Mouse (Mus musculus) urinary bladder, postnatal 25 days (tissue): ENCODE measurements at regions not wholly inside any gene's neighbourhood (a gene's known extent, or its start where the extent isn't known, plus 50 kb on each side); places are given as distances from the start of the nearest gene placed in this dataset.

Experiments used
- DNase-seq: peaks from one replicate; pipeline ENCODE4 v3.0.0; 2022; ENCODE audit warnings: low spot score

DNA sequence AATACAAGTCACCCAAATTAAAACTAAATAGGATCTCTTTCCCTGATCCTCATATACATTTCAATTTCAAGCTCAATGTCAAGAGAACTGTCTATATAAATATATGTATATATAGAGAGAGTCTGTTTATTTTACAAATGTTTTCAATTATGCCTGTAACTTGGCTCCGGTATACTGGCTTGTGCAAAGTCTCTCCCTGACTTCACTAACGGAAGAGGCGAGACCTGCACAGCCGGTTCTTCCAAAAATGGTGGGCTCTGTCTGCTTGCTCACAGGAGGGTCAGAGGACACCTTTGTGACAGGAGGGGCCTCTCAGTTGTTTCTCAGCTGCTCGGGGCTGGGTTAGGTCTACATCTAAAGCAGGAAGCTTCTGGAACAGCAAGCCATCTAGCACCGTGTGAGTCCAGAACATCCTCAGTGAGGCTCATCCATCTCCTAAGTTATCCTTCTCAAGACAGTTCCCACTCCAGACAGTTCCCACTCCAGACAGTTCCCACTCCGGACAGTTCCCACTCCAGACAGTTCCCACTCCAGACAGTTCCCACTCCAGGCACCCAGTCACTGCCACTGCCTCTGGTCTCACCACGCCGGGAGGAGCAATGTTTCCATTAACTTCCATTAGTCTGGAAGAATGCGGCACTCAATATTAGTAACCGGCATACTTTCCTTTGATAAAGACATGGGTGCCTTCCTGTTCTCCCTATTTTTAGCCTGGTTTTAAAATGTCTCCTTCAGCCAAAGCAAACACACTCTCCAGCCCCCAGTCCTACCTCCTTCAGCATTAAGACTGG lies 148.4 kb upstream of the Nfe2l3 start:
- DNase-seq = no peak

DNA sequence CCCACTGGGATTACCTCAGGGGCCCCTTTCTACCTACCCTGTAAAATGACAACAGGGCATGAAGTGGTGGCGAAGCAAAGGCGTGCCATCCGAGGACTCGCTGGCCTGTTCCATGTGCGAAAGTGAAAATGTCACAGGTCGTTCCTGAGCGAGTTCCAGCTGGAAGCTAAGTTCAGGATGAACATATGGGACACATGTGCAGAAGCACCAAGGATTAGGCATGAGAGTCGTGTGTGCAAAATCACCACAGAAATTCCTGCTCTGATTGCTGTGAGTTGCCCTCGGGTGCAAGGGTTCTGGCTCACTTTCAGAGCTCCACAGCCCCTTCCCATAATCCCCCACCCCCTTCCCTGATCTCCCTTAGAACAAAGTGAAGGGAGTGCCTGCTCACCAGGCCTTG lies 147.6 kb upstream of the Nfe2l3 start:
- no peak for DNase-seq

DNA sequence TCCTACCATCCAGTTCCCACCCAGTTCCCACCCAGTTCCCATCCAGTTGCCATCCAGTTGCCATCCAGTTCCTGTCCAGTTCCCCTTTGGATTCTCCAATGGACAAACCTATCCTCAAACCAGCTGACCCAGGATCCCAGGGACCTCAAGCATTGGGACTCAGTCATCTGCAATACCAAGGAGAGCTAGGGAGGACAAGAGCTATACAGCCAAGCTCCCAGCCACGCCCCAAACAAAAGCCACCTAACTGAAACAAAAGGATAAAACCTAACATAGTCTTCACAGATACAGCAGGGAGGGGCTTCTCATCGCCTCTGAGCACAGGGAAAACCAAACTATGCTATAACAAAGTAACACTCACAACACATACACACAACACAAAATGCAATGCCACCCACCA lies 145.6 kb upstream of the Nfe2l3 start:
- DNase-seq = no peak

DNA sequence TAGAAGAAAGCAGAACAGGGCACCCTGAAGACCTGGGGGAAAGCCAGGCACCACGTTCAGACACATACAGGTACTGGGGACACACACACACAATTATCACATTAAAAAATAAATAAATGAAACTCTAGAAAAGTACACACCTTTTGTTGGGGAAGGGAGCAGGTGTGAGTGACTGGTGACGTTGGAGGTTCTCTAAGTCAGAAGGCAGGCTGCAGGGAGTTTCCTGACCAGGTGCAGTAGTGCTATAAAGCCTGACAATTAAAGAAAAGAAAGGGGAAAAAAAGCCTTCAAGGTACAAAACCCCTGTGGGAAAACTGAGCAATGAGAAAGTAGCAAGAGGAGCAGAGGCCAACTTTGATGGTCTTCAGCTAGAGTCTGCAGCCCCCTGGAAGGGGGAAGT lies 145.1 kb upstream of the Nfe2l3 start:
- no peak for DNase-seq

DNA sequence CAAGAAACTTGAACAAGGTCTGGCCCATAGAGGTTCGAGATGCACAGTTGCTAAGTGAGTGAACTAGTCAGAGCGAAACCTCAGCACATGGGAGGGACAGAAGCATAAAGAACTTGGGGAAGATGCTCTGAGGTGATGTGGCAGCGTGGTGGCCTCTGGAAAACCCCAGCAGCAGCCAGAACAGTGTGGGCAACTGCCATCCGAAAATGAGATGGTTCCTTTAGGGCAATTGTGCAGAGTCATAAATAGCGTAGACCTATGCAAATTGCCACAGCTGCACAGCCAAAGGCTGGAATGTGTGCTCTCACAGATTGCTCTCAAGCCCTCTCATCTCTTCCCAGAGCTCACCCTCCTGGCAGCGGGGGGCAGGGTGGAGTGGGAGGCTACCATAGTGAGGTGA lies 144.7 kb upstream of the Nfe2l3 start:
- no peak for DNase-seq

DNA sequence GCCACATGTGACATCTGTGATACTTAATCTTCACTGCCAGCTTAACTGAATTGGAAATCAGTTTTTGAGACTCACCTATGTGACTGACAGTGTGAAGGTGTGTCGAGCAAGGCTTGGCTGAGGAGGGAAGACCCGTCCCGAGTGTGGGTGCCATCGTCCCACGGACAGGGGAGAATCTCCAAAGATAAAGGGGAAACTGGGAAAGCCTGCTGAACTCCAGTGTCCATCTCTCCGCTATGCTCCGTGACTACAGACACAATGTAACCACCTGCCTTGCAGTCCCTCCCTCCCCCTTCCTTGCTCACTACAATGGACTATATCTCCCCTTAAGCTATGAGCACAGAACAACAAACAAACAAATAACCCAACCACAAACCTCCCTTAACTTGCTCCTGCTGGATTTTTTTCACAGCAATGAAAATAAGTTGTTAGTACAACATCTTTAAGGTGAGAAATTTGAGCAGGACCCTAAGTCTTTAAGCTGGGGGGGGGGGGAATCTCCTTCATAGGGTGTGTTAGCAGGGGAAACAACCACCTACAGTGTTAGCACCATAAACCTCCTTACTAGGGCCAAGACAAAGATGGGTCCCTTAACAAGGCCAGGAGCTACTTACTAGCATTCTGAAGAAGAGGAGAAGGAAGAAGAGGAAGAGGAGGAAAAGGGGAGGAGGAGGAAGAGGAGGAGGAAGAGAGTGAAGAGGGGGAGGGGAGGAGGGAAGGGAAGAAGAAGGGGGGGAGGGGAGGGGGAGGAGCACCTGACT lies 144.0 kb upstream of the Nfe2l3 start:
- no peak for DNase-seq

DNA sequence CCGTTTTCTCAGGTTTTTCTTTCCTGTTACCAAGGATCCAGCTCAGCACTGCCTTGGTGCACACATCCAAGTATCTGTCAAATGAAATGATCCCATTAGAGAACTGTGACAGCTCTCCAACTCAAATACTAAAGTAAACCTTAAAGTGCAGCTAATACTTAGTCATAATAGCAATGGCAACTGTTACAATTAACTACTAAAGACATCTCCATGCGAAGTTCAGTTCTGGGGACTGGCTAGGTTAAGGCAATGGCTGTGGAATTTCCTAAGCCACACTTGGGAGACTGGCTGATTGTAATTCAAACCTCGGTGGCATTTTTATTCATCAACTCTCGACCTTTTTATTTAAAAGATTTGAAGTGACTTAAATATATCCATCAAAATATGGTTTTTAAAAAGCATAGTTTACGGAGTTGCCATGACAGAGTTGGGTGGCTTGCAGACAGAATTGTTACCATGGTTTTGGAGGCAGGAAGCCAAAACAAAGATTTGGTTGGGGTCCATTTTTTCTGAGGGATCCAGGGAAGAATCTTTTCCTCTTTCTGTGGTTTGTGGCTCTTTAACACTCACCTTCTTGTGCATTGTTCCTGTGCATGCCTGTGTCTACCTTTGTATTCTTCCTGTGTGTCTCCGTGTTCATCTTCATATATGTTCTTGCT lies 143.3 kb upstream of the Nfe2l3 start:
- no peak for DNase-seq

DNA sequence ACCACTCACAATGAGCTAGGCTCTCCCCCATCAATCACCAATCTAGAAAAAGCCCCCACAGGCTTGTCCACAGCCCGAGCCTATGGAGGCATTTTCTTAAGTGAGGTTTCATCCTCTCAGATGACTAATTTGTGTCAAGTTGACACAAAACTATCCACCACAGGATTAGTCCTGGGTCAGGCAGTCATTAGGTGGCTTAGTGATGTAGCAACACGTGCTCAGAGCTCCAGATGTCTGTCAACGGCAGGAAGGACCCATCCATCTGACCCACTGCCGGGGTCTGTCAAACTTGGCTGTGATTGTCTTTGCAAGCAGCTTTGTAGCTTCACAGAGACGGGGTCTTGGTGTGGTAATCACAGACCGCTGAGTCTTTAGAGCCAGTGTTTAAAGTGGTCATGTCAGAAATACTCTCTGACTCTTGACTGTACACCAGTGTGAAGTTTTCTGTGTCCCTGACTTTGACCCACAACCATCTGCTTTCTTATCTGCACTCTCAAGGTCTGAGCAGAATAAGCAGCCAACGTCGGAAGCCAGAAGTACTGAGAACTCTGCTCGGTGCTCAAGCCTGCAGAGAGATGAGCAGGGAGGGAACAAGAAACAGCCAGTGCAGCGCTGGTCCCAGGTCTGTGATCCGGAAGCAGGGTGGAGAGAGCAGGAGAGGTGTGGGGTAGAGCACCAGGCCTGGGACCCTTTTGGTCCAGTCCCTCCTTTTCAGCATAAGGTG lies 131.6 kb upstream of the Nfe2l3 start:
- DNase-seq = no peak

DNA sequence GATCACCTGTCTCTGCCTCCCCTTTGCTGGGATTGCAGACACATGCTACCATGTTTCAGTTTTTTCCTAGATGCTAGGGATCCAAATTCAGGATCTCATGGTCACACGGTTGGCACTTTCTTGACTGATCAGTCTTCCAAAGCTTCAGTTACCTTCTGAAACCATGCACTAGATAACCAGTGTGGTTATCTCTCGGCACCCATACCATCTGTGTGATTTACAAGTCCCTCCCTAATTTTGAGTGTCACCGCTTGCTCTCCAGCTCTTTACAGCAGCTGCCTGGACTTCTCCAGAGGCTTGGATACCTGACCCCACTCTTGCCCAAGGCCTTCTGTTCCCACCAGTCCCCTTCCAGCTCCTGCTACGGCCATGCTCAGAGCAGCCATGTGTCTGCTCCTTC lies 130.6 kb upstream of the Nfe2l3 start:
- no peak for DNase-seq

DNA sequence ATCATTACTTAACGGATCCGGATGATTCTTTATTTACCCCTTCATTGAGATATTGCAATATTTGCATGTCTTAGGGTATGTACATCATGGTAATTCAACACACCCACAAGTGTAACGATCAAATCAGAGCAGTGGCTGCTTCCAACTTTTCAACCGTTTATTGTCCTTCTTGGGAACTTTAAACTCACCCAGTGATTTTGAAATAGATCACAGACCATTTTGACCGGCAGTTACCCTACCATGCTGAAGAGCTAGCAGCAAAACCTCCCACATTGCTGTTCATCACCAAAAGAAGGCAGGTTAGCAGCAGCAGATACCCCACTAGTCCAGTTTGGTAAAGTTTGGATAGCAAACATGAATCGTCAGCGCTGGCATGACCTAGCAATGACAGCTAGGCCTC lies 130.2 kb upstream of the Nfe2l3 start:
- no peak for DNase-seq

DNA sequence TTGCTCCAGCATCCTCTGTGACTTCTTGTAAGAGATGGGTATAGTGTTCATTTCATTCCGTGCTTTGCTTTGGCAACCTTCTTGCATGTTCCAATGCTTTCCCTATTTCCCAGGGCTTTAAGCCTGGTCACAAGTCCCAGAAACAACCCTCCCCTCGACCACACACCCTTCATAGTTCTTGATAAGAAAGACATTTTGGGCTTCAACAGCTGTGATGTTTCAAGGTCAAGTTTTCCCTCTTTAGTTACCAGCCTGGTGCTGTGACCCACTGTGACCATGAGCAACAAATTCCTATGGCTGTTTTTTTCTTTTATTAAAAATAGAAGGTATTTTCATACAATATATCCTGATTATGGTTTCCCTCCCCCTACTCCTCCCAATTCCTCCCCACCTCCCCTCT lies 114.1 kb upstream of the Nfe2l3 start:
- DNase-seq = no peak

DNA sequence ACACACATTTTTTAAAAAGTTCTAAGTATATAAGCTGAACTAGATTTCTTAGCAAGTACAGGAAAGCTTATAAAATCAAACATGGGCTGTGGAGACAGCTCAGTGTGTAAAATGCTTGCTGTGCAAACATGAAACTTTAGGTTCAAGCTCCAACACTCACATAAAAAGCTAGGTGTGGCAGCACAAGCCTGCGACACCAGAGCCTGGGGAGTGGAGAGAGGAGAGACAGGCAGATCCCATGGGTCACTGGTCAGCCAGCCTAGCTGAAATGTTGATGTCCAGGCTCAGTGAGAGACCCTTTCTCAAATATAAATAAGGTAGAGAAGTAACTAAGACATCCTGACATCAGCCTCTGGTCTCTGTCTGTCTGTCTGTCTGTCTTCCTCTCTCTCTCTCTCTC lies 112.5 kb upstream of the Nfe2l3 start:
- DNase-seq = no peak

DNA sequence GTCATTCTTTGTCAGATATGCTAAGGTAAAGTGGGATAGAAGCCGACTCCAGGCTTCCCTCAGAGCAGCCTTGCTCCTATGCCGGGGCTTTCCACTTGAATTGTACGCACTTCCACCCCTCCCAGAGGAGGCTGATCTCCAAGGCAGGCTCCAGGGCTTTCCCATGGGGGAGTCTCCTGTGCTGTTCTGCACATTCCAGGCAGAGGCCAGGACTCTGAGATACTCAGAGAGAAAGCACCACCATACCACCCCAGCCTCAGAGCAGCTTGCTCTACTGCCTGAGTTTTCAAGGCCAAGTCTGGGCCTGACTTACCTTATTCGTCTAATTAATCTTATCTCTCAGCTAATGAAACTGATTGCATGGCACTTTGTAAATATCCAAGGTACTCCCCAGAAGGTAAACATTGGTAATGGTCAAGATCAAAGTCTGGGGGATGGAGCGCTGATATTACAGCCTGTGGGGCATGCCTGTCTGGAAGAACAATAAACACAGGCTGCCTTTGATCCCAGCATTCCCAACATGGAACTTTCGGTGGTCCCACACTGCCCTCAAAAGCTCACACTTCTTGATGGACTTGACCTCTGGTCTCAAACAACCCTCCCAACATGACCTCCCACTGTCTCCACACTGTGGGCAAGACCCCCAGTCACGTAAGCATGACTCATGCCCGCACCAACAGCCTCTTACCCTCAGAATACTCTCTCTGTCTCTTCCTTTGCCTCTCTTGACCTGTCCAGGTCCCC lies 111.6 kb upstream of the Nfe2l3 start:
- DNase-seq = no peak

DNA sequence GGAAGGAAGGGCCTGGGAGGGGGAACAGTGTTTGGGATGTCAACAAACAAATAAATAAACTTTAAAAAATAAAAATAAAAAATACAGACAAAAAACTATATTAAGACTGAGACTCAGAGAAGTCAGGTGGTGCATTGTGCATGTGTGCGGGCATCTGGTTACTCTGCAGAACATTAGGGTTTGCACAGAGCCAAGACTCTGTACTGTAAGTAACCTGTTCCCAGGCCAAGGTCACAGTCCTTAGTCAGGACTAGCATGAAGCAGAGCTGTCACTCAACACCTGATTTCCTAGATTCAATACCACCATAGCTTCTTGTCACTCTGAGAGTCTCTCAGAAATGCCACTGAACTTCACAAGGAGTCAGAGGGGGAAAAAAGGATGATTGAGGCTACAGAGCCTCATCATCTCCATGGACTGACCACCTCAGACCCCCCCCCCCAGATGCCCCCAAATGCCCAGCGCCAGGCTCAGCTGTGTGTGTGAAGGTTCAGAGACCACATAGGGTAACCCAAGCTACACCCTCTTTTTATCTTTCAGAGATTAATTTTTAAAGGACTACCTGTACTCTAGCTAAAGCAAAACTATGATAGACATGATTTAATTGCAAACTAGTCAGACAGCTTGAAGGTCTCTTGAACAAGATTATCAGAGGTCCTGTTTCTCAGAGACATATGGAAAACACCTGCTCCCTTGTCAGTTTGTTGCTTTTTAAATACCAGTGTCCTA lies 106.2 kb upstream of the Nfe2l3 start:
- no peak for DNase-seq

DNA sequence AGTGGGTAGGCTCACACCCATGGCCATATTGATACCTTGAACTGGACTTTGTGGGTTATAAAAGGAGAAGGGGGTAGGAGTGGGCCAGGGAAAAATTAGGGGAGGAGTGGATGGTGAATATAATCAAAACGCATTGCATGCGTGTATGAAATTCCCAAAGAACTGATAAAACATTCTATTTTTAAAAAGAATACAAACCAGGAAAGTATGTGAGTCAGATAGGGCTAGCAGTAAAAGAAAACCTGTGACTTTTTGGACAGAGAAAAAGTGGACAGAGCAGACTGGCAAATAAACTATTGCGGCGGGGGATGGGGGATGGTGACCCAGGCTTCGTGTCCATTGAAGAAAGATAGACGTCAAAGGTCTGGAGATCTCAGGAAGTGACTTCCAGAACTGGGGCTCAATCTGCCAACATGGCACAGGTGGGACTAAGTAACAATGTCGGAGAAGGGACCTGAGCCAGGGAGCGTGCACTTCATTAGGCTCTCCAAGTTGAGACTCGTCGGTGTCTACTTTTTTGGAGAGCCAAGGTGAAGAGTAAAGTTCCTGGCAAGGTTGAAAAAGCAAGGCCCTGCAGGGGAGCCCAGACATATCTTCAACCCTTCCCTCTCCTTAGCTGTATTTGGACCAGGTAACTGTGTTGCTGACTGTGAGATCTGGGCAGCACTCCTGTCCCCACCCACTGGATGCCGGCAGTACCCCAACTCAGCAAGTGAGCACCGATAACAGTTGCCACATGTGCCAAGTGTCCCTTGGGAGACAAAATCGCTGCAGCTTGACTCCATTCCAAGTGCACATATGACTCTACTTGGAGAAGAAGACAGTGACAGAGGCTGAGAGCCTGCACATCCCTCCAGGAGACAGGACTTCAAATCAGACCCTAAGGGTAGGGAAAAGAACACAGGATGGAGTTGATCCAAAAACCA lies 103.1 kb upstream of the Nfe2l3 start:
- no peak for DNase-seq

DNA sequence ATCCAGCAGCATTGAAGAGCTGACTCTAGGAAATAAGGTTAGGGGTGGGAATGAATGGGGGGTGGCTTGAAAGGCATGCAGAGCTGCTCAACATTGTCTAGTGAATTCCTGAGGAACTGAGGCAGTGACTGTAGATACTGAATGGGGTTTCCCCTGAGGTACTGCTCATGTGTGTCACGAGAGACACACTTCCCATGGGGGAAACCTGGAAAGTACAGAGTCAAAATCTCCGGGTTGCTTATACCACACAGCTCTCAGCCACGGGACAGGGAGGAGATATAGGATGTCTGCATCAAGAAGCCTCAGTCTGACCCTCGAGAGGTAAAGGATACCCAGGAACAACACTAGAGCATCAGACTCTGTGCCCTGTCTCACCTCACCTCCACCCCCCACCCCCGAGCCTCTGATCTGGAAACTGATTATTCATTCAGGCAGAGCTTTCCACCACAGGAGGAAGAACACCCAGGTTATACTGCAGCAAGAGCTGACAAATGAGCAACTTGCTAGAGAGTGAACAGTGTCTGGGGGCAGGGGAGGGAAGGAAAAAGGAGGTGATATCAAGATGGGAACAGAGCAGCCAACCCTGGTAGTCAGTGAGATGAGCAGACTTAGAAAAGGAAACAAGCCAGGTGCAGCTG lies 102.3 kb upstream of the Nfe2l3 start:
- DNase-seq = no peak

DNA sequence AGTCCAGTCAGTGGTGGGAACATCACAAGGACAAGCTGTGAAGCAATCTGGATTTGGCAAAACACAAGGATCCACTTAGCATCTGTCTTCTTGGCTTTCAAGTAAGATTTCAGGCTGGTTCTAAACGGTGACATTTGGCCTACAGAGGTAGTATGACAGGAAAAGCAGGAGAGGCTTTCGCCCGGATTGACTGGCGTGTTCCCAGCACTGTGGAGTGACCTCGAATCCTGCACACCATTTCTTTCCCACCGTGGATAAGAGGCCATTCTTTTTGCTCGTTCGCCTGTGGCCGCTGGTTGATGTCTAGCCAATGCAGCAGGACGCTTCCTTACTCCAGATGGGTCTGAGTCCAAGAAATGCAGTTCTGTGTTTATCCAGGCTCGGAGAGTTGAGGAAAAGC lies 99.6 kb upstream of the Nfe2l3 start:
- no peak for DNase-seq

DNA sequence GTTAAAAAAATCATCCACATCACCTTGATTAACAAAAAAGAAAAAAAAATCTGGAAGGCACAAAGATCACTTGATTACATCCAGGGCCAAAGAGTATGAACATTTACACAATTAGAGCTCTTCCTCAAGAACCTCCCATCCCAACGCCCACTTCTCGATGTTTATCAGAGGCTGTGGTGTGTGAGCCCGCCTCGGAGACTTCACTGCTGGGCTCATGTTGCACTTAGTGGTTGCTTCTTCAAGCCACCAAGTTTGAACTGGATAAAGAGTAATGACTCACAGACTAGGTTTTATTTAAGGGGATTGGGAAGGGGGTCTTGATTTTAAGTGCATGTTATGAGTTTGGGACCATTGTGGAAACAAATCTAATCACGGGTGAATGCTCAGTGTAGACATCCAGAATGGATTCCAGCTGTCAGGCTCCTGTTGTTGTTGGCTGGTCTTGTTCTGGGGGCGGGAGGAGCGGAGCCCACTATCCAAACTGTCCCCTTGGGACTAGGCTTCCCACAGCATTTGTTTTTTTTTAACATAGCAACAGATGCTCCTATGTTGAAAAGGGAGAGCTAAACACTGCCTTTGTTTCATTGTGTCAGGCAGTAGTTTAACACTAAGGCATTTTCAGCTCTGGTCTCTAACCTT lies 98.6 kb upstream of the Nfe2l3 start:
- no peak for DNase-seq

DNA sequence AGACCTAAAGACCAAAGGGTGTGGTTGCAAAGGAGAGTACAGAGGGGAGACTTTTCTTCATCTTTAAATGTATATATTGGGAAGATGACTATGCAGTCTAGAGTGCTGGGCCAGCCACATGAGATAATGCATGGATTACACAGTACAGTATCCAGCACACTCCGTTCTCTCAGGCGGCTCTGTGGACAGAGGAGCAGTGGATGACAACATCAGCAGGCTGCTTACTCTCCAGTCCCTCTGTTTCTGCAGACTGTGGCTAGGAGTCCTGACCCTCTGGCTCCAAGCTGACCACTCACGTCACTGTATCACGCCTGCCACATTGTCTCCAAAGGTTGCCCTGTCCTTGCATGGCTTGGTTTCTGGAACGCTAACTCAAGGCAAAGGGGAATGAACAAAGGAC lies 97.2 kb upstream of the Nfe2l3 start:
- DNase-seq = no peak
